Mouse (Mus musculus): ENCODE results near the gene Nit1.
A peak's percentile ranks its signal among the peaks of the same experiment; 100 is the strongest.

Nit1 gene

GRCm38 (mm10) chr1:171293351-171293750, 52.1 kb downstream of the Nit1 start:
- DNase-seq, result no peak

GRCm38 (mm10) chr1:171288328-171288727, 57.1 kb downstream of the Nit1 start:
- DNase-seq, result peak; percentile 91
